Mouse (Mus musculus) C2C12 (cell line): ENCODE results near the gene Chsy1. TPM values are rescaled to one million over a fixed set of nuclear protein-coding genes. Genes with fewer than 3 reads are reported as not detected.

Experiments used
- H3K27me3 ChIP-seq: one replicate; pipeline ENCODE4 v1.6.1; 2011; ENCODE audit not compliant: control insufficient read depth, insufficient read depth, insufficient read length
- H3K36me3 ChIP-seq: one replicate; pipeline ENCODE4 v1.6.1; 2011; ENCODE audit not compliant: control insufficient read depth, insufficient read depth
- H3K4me3 ChIP-seq: one replicate; pipeline ENCODE4 v1.5.1; 2011; ENCODE audit warnings: mild to moderate bottlenecking, control low read depth; ENCODE audit not compliant: poor library complexity, insufficient read depth, severe bottlenecking
- H3K79me2 ChIP-seq: one replicate; pipeline ENCODE4 v1.6.1; 2011; ENCODE audit not compliant: control insufficient read depth, insufficient read depth
- H3K79me3 ChIP-seq: one replicate; pipeline ENCODE4 v1.6.1; 2011; ENCODE audit warnings: low read depth, control low read depth
- H3ac ChIP-seq: one replicate; pipeline ENCODE3; 2011; ENCODE audit warnings: low read depth; ENCODE audit not compliant: control insufficient read depth, insufficient read length
- CEBPB ChIP-seq: IDR thresholded peaks from one replicate; pipeline ENCODE4 v1.6.1; 2011; ENCODE audit warnings: low read depth, mild to moderate bottlenecking, control low read depth, moderate library complexity
- CTCF ChIP-seq: IDR thresholded peaks from one replicate; pipeline ENCODE4 v1.5.1; 2011; ENCODE audit not compliant: control insufficient read depth, insufficient read depth, insufficient read length
- FOSL1 ChIP-seq: IDR thresholded peaks from one replicate; pipeline ENCODE4 v1.8.0; 2011; ENCODE audit warnings: mild to moderate bottlenecking, low read length; ENCODE audit not compliant: poor library complexity, insufficient read depth, severe bottlenecking
- MAX ChIP-seq: IDR thresholded peaks from one replicate; pipeline ENCODE4 v1.6.1; 2011; ENCODE audit warnings: mild to moderate bottlenecking, control low read depth
- MYOD1 ChIP-seq: IDR thresholded peaks from one replicate; pipeline ENCODE4 v1.6.1; 2011; ENCODE audit warnings: low read depth; ENCODE audit not compliant: control insufficient read depth, insufficient read length
- MYOG ChIP-seq: IDR thresholded peaks from one replicate; pipeline ENCODE4 v1.6.1; 2011; ENCODE audit not compliant: control insufficient read depth, insufficient read length; ENCODE audit errors: extremely low read depth
- USF1 ChIP-seq: IDR thresholded peaks from one replicate; pipeline ENCODE4 v1.6.1; 2011; ENCODE audit warnings: low read depth, mild to moderate bottlenecking, control low read depth, moderate library complexity
- polyA plus RNA-seq: library from polyadenylated mRNA; unstranded; fragments of >200 nt; fragmentation: generic; extraction: Trizol; gene quantifications from one replicate; pipeline ENCODE4 v1.2.1, GENCODE M21; 2012; ENCODE audit warnings: missing spikeins

The Chsy1 gene
- polyA plus RNA-seq, 1 experiment = 25.5 TPM

- H3K36me3 ChIP-seq = peaks cover 22% of the 10 kb centered on the region
These were observed 19.5 kb downstream of the Chsy1 start for GRCm38 (mm10) chr7:66128857-66129256.

GRCm38 (mm10) chr7:66130296-66130695, 21.0 kb downstream of the Chsy1 start:
- TF ChIP-seq MYOG (no peak), CEBPB (no peak), FOSL1 (no peak), USF1 (no peak), MAX (no peak), CTCF (no peak), MYOD1 (no peak)
- Histone ChIP-seq H3ac (no peak overlapping the region), H3K79me3 (peaks cover 81% of the 10 kb centered on the region), H3K79me2 (peaks cover 99% of the 10 kb centered on the region), H3K36me3 (peaks cover 22% of the 10 kb centered on the region), H3K27me3 (no peaks in the 10 kb centered on the region), H3K4me3 (no peak overlapping the region)

More at GRCm38 (mm10) chr7:66128857-66129256, 19.5 kb downstream of the Chsy1 start:
- H3ac ChIP-seq = no peak overlapping the region
- H3K4me3 ChIP-seq = no peak overlapping the region
- H3K79me2 ChIP-seq = peaks cover 99% of the 10 kb centered on the region
- TF ChIP-seq MAX (no peak), CTCF (no peak), FOSL1 (no peak)
- no peaks in the 10 kb centered on the region for H3K27me3 ChIP-seq
- H3K79me3 ChIP-seq = peaks cover 81% of the 10 kb centered on the region

- Histone ChIP-seq H3K36me3 (peaks cover 10% of the 10 kb centered on the region), H3K79me2 (peaks cover 99% of the 10 kb centered on the region)
- TF ChIP-seq MYOG = no peak
- TF ChIP-seq CEBPB = no peak
- no peak for TF ChIP-seq MAX
- no peak for TF ChIP-seq USF1
- no peak for TF ChIP-seq CTCF
- no peak for TF ChIP-seq MYOD1
- TF ChIP-seq FOSL1 = no peak
These were observed 22.6 kb downstream of the Chsy1 start for GRCm38 (mm10) chr7:66131776-66132421.

GRCm38 (mm10) chr7:66134154-66134553, 24.8 kb downstream of the Chsy1 start:
- Histone ChIP-seq H3K4me3 (no peak overlapping the region), H3K79me2 (peaks cover 99% of the 10 kb centered on the region), H3K36me3 (peaks cover 17% of the 10 kb centered on the region), H3K27me3 (no peaks in the 10 kb centered on the region), H3K79me3 (peaks cover 80% of the 10 kb centered on the region), H3ac (no peak overlapping the region)
- TF ChIP-seq MAX = no peak
- no peak for TF ChIP-seq MYOG
- no peak for TF ChIP-seq FOSL1
- no peak for TF ChIP-seq CTCF
- no peak for TF ChIP-seq MYOD1
- no peak for TF ChIP-seq CEBPB
- no peak for TF ChIP-seq USF1

More at GRCm38 (mm10) chr7:66131776-66132421, 22.6 kb downstream of the Chsy1 start:
- H3K4me3 ChIP-seq = no peak overlapping the region
- peaks cover 82% of the 10 kb centered on the region for H3K79me3 ChIP-seq
- no peaks in the 10 kb centered on the region for H3K27me3 ChIP-seq
- H3ac ChIP-seq = no peak overlapping the region

GRCm38 (mm10) chr7:66135644-66136043, 26.3 kb downstream of the Chsy1 start:
- no peaks in the 10 kb centered on the region for H3K27me3 ChIP-seq
- H3K79me2 ChIP-seq = peaks cover 99% of the 10 kb centered on the region
- no peak overlapping the region for H3K4me3 ChIP-seq
- H3K79me3 ChIP-seq = peaks cover 80% of the 10 kb centered on the region
- H3K36me3 ChIP-seq = peaks cover 17% of the 10 kb centered on the region
- TF ChIP-seq CTCF (no peak), MYOG (no peak), FOSL1 (no peak), USF1 (no peak), MAX (no peak), MYOD1 (no peak), CEBPB (no peak)
- H3ac ChIP-seq = no peak overlapping the region

GRCm38 (mm10) chr7:66136187-66136586, 26.9 kb downstream of the Chsy1 start:
- H3ac ChIP-seq = no peak overlapping the region
- H3K27me3 ChIP-seq = no peaks in the 10 kb centered on the region
- peaks cover 11% of the 10 kb centered on the region for H3K36me3 ChIP-seq
- H3K79me2 ChIP-seq = peaks cover 99% of the 10 kb centered on the region
- no peak for TF ChIP-seq USF1
- no peak for TF ChIP-seq MYOD1
- TF ChIP-seq MYOG = no peak
- TF ChIP-seq CTCF = no peak
- no peak for TF ChIP-seq FOSL1
- no peak for TF ChIP-seq CEBPB
- TF ChIP-seq MAX = no peak
- peaks cover 80% of the 10 kb centered on the region for H3K79me3 ChIP-seq
- H3K4me3 ChIP-seq = no peak overlapping the region
